Mouse (Mus musculus): ENCODE measurements at regions not wholly inside any gene's neighbourhood (a gene's known extent, or its start where the extent isn't known, plus 50 kb on each side); places are given as distances from the start of the nearest gene placed in this dataset.

DNA sequence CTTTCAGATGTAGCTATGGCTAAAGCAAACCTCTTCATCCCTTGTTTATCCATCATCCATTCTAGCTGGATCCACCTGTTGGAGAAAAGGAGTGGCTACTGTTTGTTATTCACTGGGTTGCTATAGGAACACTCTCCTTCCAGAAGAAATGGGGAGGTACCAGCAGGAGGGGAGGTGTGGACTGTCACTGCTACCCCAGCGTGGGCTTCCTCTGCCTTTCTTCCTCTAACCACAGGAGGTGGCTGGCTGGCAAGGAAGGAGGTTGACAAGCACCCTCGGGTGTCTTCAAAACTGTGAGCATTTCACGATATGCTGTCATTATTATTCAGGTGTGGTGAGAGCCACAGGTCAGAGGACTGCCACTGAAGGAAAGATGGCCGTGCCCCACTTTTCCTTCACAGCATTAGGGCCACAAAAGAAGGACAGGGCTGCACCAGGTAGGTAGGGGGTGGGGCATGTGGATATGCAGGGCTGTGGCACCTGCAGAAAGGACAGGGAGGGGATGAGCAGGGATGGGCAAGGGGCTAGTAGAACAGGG is 122.2 kb downstream of the Plxna1 start:
- TF ChIP-seq CTCF (IDR thresholded peaks at IDR 0.05; ENCODE audit: low read depth, low read length) (no peak), GATA1 (IDR thresholded peaks at IDR 0.05; ENCODE audit: borderline replicate concordance, low read length) (no peak)
